Mouse (Mus musculus) liver, embryonic 16.5 days (tissue): ENCODE results near the gene Gga3. TPM values are rescaled to one million over a fixed set of nuclear protein-coding genes. Genes with fewer than 3 reads are reported as not detected.

Experiments used
- ATAC-seq: fragments of 200-750 bp; cut with Nextera tagmentation; 2 replicates; pipeline ENCODE4 v1.8.0; 2017; ENCODE audit warnings: low read depth, mild to moderate bottlenecking, moderate number of reproducible peaks, moderate library complexity
- H3K27ac ChIP-seq: fragments of 300-500 bp; sonication (generic); 2 replicates; pipeline ENCODE4 v1.5.1; 2014; ENCODE audit warnings: mild to moderate bottlenecking, low read length
- H3K27me3 ChIP-seq: fragments of 300-500 bp; sonication (generic); 2 replicates; pipeline ENCODE4 v1.6.1; 2014; ENCODE audit warnings: low read depth, low read length, mixed read lengths; ENCODE audit not compliant: control insufficient read depth, insufficient read depth
- H3K36me3 ChIP-seq: fragments of 300-500 bp; sonication (generic); 2 replicates; pipeline ENCODE4 v1.6.1; 2014; ENCODE audit warnings: mild to moderate bottlenecking; ENCODE audit not compliant: control insufficient read depth, insufficient read depth
- H3K4me1 ChIP-seq: fragments of 300-500 bp; sonication (generic); 2 replicates; pipeline ENCODE4 v1.6.1; 2014; ENCODE audit warnings: low read depth, low read length, mixed read lengths; ENCODE audit not compliant: control insufficient read depth
- H3K4me2 ChIP-seq: fragments of 300-500 bp; sonication (generic); 2 replicates; pipeline ENCODE4 v1.6.1; 2014; ENCODE audit warnings: low read depth, low read length, mixed read lengths
- H3K4me3 ChIP-seq: fragments of 300-500 bp; sonication (generic); 2 replicates; pipeline ENCODE4 v1.5.1; 2014; ENCODE audit warnings: low read depth, mild to moderate bottlenecking, low read length
- H3K9ac ChIP-seq: fragments of 300-500 bp; sonication (generic); 2 replicates; pipeline ENCODE4 v1.6.1; 2014; ENCODE audit warnings: low read depth, low read length
- H3K9me3 ChIP-seq: fragments of 300-500 bp; sonication (generic); replicated peaks from 2 replicates; pipeline ENCODE4 v1.6.1; 2016; ENCODE audit warnings: low read length; ENCODE audit not compliant: control insufficient read depth
- WGBS: fragments of 180-500 bp; shearing (Covaris S2); extraction: QIAGEN DNeasy Blood & Tissue Kit; methylation state at CpG from one replicate; pipeline ENCODE4 v1.1.7; 2014; ENCODE audit not compliant: insufficient replicate concordance; 5-methylcytosine and 5-hydroxymethylcytosine counted together
- polyA plus RNA-seq: library from polyadenylated mRNA; unstranded; fragments of >200 nt; fragmentation: Nextera tagmentation; extraction: Ambion mirVana; gene quantifications from 2 replicates; pipeline ENCODE4 v1.2.1, GENCODE M21; 2015

Gene Gga3
- polyA plus RNA-seq, 1 experiment from 2014 or later, result 7.9 TPM

GRCm38 (mm10) chr11:115535401-115536037 is 68.3 kb downstream of the Gga3 start:
- H3K4me3 ChIP-seq, result peak overlapping the region; percentile 95
- H3K27ac ChIP-seq, result peak overlapping the region; percentile 99
- H3K36me3 ChIP-seq, result peaks cover 21% of the 10 kb centered on the region
- ATAC-seq, result peak; percentile 71
- peaks cover 15% of the 10 kb centered on the region for H3K4me1 ChIP-seq
- no peaks in the 10 kb centered on the region for H3K9me3 ChIP-seq
- under 1% methylated on average over 54 of the region's 84 CpGs for WGBS
- peak overlapping the region; percentile 98 for H3K9ac ChIP-seq
- peak overlapping the region; percentile 81 for H3K4me2 ChIP-seq
- no peaks in the 10 kb centered on the region for H3K27me3 ChIP-seq

GRCm38 (mm10) chr11:115534759-115535371 is 69.0 kb downstream of the Gga3 start:
- H3K27me3 ChIP-seq, result no peaks in the 10 kb centered on the region
- whole genome bisulfite sequencing, result 3% methylated on average over 11 of the region's 11 CpGs
- peak overlapping the region; percentile 98 for H3K9ac ChIP-seq
- no peak for ATAC-seq
- H3K36me3 ChIP-seq, result peaks cover 26% of the 10 kb centered on the region
- peaks cover 15% of the 10 kb centered on the region for H3K4me1 ChIP-seq
- peak overlapping the region; percentile 99 for H3K27ac ChIP-seq
- H3K4me3 ChIP-seq, result peak overlapping the region; percentile 95
- peak overlapping the region; percentile 81 for H3K4me2 ChIP-seq
- no peaks in the 10 kb centered on the region for H3K9me3 ChIP-seq

Other genes with a start within 250 kb of the Gga3 start
- 1.3 and 1.9 TPM in 2 replicates for gene Hid1, start 236.3 kb downstream of the Gga3 start, polyA plus RNA-seq
- 0.95 and 1.3 TPM in 2 replicates for gene Cdr2l, start 222.1 kb downstream of the Gga3 start, polyA plus RNA-seq
- gene Mrpl58, start 200.3 kb downstream of the Gga3 start, polyA plus RNA-seq, result 68.8 and 71.7 TPM in 2 replicates
- gene Atp5h, start 184.1 kb downstream of the Gga3 start, polyA plus RNA-seq, result 482 and 528 TPM in 2 replicates
- 0.70 and 1.0 TPM in 2 replicates for gene Kctd2, start 183.9 kb downstream of the Gga3 start, polyA plus RNA-seq
- gene Trim80, start 163.5 kb downstream of the Gga3 start, polyA plus RNA-seq, result 0.84 and 1.1 TPM in 2 replicates
- 0.21 and 0.51 TPM in 2 replicates for gene Slc16a5, start 141.6 kb downstream of the Gga3 start, polyA plus RNA-seq
- 3.7 TPM in 2 replicates for gene Armc7, start 128.4 kb downstream of the Gga3 start, polyA plus RNA-seq
- 32.0 and 36.3 TPM in 2 replicates for gene Nt5c, start 112.2 kb downstream of the Gga3 start, polyA plus RNA-seq
- gene Jpt1, start 89.7 kb downstream of the Gga3 start, polyA plus RNA-seq, result 190 and 209 TPM in 2 replicates
- 270 and 312 TPM in 2 replicates for gene Sumo2, start 67.8 kb downstream of the Gga3 start, polyA plus RNA-seq
- 94.4 and 96.5 TPM in 2 replicates for gene Nup85, start 39.6 kb downstream of the Gga3 start, polyA plus RNA-seq
- 47.6 and 49.5 TPM in 2 replicates for gene Mrps7, start 126 bp downstream of the Gga3 start, polyA plus RNA-seq
- 28.4 and 28.6 TPM in 2 replicates for gene Mif4gd, start 8.9 kb upstream of the Gga3 start, polyA plus RNA-seq
- 8.7 and 8.8 TPM in 2 replicates for gene Slc25a19, start 24.2 kb upstream of the Gga3 start, polyA plus RNA-seq
- gene Grb2, start 104.5 kb upstream of the Gga3 start, polyA plus RNA-seq, result 49.1 and 53.1 TPM in 2 replicates
- 8.9 and 10.4 TPM in 2 replicates for gene Tmem94, start 161.4 kb upstream of the Gga3 start, polyA plus RNA-seq
- 5.1 and 6.1 TPM in 2 replicates for gene Caskin2, start 209.6 kb upstream of the Gga3 start, polyA plus RNA-seq
- 10.2 and 12.4 TPM in 2 replicates for gene Tsen54, start 210.7 kb upstream of the Gga3 start, polyA plus RNA-seq
- gene Llgl2, start 220.0 kb upstream of the Gga3 start, polyA plus RNA-seq, result 14.4 and 15.6 TPM in 2 replicates